In the genomic region with DNA sequence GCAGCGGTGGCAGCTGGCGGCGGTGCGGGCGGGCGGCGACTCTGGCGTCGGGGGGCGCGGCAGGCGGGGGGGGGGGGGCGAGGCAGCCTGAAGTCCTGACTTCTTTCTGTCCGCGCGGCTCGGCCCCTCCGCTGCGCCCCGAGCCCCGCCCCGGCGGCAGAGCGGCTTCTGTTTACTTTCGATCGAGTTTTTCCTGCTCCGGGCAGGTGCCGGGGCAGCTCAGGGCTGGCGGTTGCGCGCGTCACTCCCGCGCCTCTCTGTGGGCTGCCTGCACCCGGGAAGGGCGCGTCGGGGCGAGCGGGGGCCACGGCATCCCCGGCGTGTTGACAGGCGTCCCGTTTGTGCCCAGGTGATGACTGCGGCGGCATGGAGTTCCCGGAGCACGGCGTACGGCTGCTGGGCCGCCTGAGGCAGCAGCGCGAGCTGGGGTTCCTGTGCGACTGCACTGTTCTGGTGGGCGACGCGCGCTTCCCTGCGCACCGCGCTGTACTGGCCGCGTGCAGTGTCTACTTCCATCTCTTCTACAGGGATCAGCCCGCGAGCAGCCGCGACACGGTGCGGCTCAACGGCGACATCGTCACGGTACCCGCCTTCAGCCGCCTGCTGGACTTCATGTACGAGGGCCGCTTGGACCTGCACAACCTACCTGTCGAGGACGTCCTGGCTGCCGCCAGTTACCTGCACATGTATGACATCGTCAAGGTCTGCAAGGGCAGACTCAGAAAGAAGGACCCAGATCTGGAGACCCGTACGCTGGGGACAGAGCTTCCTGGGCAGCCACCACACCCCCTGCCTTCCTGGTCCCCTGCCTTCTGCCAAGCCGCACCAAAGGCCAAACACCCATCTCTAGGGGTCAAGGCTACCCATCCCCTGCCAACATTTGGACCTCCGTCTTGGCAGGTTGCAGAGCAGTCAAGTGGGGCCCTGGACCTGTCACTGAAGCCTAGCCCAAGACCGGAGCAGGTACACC, we compare ENCODE assay signal across 8 mouse cellular contexts. TPM values are rescaled to one million over a fixed set of nuclear protein-coding genes. Genes with fewer than 3 reads are reported as not detected.
DNase-seq lines count a peak whose midpoint lies in the region; ATAC-seq and TF ChIP-seq lines count a peak whose summit lies in the region.

No protein-coding gene starts in this region.

- H3K4me2 ChIP-seq in hindbrain, embryonic 15.5 days = peak overlapping the region; percentile 97
- H3K4me2 ChIP-seq in liver, embryonic 16.5 days (ENCODE audit: low read depth, low read length) = peak overlapping the region; percentile 86
- H3K4me2 ChIP-seq in neural tube, embryonic 15.5 days = peak overlapping the region; percentile 96

- 0 out of 2 replicates have a peak, but pooled peaks cover 4% of the 10 kb centered on the region for H3K36me3 ChIP-seq in embryonic facial prominence, embryonic 10.5 days (replicated peaks)
- H3K36me3 ChIP-seq in hindbrain, embryonic 15.5 days = no peaks in the 10 kb centered on the region
- H3K36me3 ChIP-seq in liver, embryonic 16.5 days (ENCODE audit: control insufficient read depth, insufficient read depth) = no peaks in the 10 kb centered on the region
- no peaks in the 10 kb centered on the region for H3K36me3 ChIP-seq in neural tube, embryonic 15.5 days

- H3K9me3 ChIP-seq in embryonic facial prominence, embryonic 10.5 days = no peaks in the 10 kb centered on the region
- H3K9me3 ChIP-seq in hindbrain, embryonic 15.5 days = no peaks in the 10 kb centered on the region
- no peaks in the 10 kb centered on the region for H3K9me3 ChIP-seq in liver, embryonic 16.5 days (replicated peaks; ENCODE audit: control insufficient read depth, low read length)
- H3K9me3 ChIP-seq in neural tube, embryonic 15.5 days (replicated peaks) = no peaks in the 10 kb centered on the region

- DNase-seq in left cerebral cortex, adult 2 months (ENCODE audit: extremely low spot score in 1 of 2, low spot score in 2 of 2) = no peak
- DNase-seq in left cerebral cortex, postnatal 25 days (ENCODE audit: low spot score in 2 of 2) = no peak
- peak; percentile 71 for DNase-seq in embryonic facial prominence, embryonic 10.5 days (ENCODE audit: low spot score)
- no peak for DNase-seq in layer of hippocampus, postnatal 36 days
- DNase-seq in gastrocnemius, adult 18-20 months (ENCODE audit: low spot score) = no peak

- peaks cover 78% of the 10 kb centered on the region for H3K27me3 ChIP-seq in embryonic facial prominence, embryonic 10.5 days (replicated peaks; ENCODE audit: low read depth, poor library complexity, severe bottlenecking)
- H3K27me3 ChIP-seq in hindbrain, embryonic 15.5 days = peaks cover 39% of the 10 kb centered on the region
- peaks cover 46% of the 10 kb centered on the region for H3K27me3 ChIP-seq in liver, embryonic 16.5 days (ENCODE audit: control insufficient read depth, insufficient read depth, low read depth, low read length)
- H3K27me3 ChIP-seq in neural tube, embryonic 15.5 days (replicated peaks) = peaks cover 43% of the 10 kb centered on the region

- H3K9ac ChIP-seq in hindbrain, embryonic 15.5 days = peak overlapping the region; percentile 35
- H3K9ac ChIP-seq in liver, embryonic 16.5 days (ENCODE audit: low read depth, low read length) = peak overlapping the region; percentile 54
- H3K9ac ChIP-seq in neural tube, embryonic 15.5 days (replicated peaks) = peak overlapping the region; percentile 47

- ATAC-seq in hindbrain, embryonic 15.5 days (ENCODE audit: low FRiP score, low read depth) = no peak; the same call in 1 of the 2 replicates
- ATAC-seq in liver, embryonic 16.5 days (ENCODE audit: low read depth) = peak; percentile 9; the same call in 1 of the 2 replicates
- 0 out of 2 replicates have a peak, but pooled peaks have one; percentile 27 for ATAC-seq in neural tube, embryonic 15.5 days (ENCODE audit: low FRiP score)

- no peak for TF ChIP-seq CTCF in left cerebral cortex, adult 2 months (IDR thresholded peaks at IDR 0.05)

- WGBS in embryonic facial prominence, embryonic 10.5 days = 3% methylated on average over 82 of the region's 87 CpGs
- WGBS in hindbrain, embryonic 15.5 days = 4% methylated on average over 77 of the region's 87 CpGs
- WGBS in liver, embryonic 16.5 days (ENCODE audit: insufficient replicate concordance) = 5% methylated on average over 69 of the region's 87 CpGs
- 4% methylated on average over 70 of the region's 87 CpGs for WGBS in neural tube, embryonic 15.5 days

- intact Hi-C loops in left cerebral cortex, adult 2 months (cut with DNase I) = no loop called here
- intact Hi-C loops in left cerebral cortex, postnatal 25 days (cut with DNase I) = no loop called here

- peak overlapping the region; percentile 54 for H3K4me3 ChIP-seq in left cerebral cortex, adult 2 months
- peak overlapping the region; percentile 74 for H3K4me3 ChIP-seq in embryonic facial prominence, embryonic 10.5 days
- peak overlapping the region; percentile 49 for H3K4me3 ChIP-seq in hindbrain, embryonic 15.5 days
- peak overlapping the region; percentile 68 for H3K4me3 ChIP-seq in liver, embryonic 16.5 days (ENCODE audit: low read depth, low read length)
- H3K4me3 ChIP-seq in neural tube, embryonic 15.5 days (replicated peaks) = peak overlapping the region; percentile 54

- peaks cover 39% of the 10 kb centered on the region for H3K4me1 ChIP-seq in embryonic facial prominence, embryonic 10.5 days
- H3K4me1 ChIP-seq in hindbrain, embryonic 15.5 days (replicated peaks) = peaks cover 41% of the 10 kb centered on the region
- peaks cover 12% of the 10 kb centered on the region for H3K4me1 ChIP-seq in liver, embryonic 16.5 days (ENCODE audit: control insufficient read depth, low read depth, low read length)
- peaks cover 44% of the 10 kb centered on the region for H3K4me1 ChIP-seq in neural tube, embryonic 15.5 days

- no peak overlapping the region for H3K27ac ChIP-seq in left cerebral cortex, adult 2 months
- peak overlapping the region; percentile 80 for H3K27ac ChIP-seq in embryonic facial prominence, embryonic 10.5 days (replicated peaks)
- no peak overlapping the region for H3K27ac ChIP-seq in hindbrain, embryonic 15.5 days (replicated peaks)
- H3K27ac ChIP-seq in liver, embryonic 16.5 days (ENCODE audit: low read length) = no peak overlapping the region
- no peak overlapping the region for H3K27ac ChIP-seq in neural tube, embryonic 15.5 days (replicated peaks)

RNA-seq across cellular contexts. Expression of a gene that starts 0.7 kb away (rescaled TPM):
- total RNA-seq in left cerebral cortex, adult 2 months (2021) = 1 to 10 TPM; 1.1 to 1.2 TPM
- 1 to 10 TPM in 1 of 2 experiments, under 1 TPM in 1; 0.76 to 1.3 TPM for total RNA-seq in left cerebral cortex, postnatal 25 days (2021)
- polyA plus RNA-seq in embryonic facial prominence, embryonic 10.5 days (2016; fragmentation: Nextera tagmentation; extraction: Ambion mirVana) = 4.3 and 4.5 TPM in 2 replicates
- polyA plus RNA-seq in hindbrain, embryonic 15.5 days (2015; fragmentation: Nextera tagmentation; extraction: Ambion mirVana) = 2.3 and 4.2 TPM in 2 replicates
- polyA plus RNA-seq in liver, embryonic 16.5 days (2015; fragmentation: Nextera tagmentation; extraction: Ambion mirVana) = 0.88 and 1.5 TPM in 2 replicates
- 1.8 and 2.4 TPM in 2 replicates for polyA plus RNA-seq in neural tube, embryonic 15.5 days (2015; fragmentation: Nextera tagmentation; extraction: Ambion mirVana)
- total RNA-seq in layer of hippocampus, postnatal 36 days (2021) = under 1 TPM; 0.37 to 0.38 TPM
- under 1 TPM; 0.59 to 0.90 TPM for total RNA-seq in gastrocnemius, adult 18-20 months (2021)

RNA-seq across cellular contexts. Expression of a gene that starts 4.6 kb away (rescaled TPM):
- 100 to 1,000 TPM; 144 to 157 TPM for total RNA-seq in left cerebral cortex, adult 2 months (2021)
- total RNA-seq in left cerebral cortex, postnatal 25 days (2021) = 100 to 1,000 TPM; 138 to 140 TPM
- 47.0 and 53.4 TPM in 2 replicates for polyA plus RNA-seq in embryonic facial prominence, embryonic 10.5 days (2016; fragmentation: Nextera tagmentation; extraction: Ambion mirVana)
- 150 and 159 TPM in 2 replicates for polyA plus RNA-seq in hindbrain, embryonic 15.5 days (2015; fragmentation: Nextera tagmentation; extraction: Ambion mirVana)
- 8.6 and 8.9 TPM in 2 replicates for polyA plus RNA-seq in liver, embryonic 16.5 days (2015; fragmentation: Nextera tagmentation; extraction: Ambion mirVana)
- polyA plus RNA-seq in neural tube, embryonic 15.5 days (2015; fragmentation: Nextera tagmentation; extraction: Ambion mirVana) = 70.5 and 120 TPM in 2 replicates
- 100 to 1,000 TPM; 145 to 156 TPM for total RNA-seq in layer of hippocampus, postnatal 36 days (2021)
- 10 to 100 TPM; 44.7 to 49.5 TPM for total RNA-seq in gastrocnemius, adult 18-20 months (2021)

RNA-seq across cellular contexts. Expression of a gene that starts 34.8 kb away (rescaled TPM):
- 10 to 100 TPM; 19.7 to 21.5 TPM for total RNA-seq in left cerebral cortex, adult 2 months (2021)
- total RNA-seq in left cerebral cortex, postnatal 25 days (2021) = 10 to 100 TPM; 17.4 to 18.8 TPM
- 332 TPM in 2 replicates for polyA plus RNA-seq in embryonic facial prominence, embryonic 10.5 days (2016; fragmentation: Nextera tagmentation; extraction: Ambion mirVana)
- 55.6 and 61.2 TPM in 2 replicates for polyA plus RNA-seq in hindbrain, embryonic 15.5 days (2015; fragmentation: Nextera tagmentation; extraction: Ambion mirVana)
- 84.7 and 89.5 TPM in 2 replicates for polyA plus RNA-seq in liver, embryonic 16.5 days (2015; fragmentation: Nextera tagmentation; extraction: Ambion mirVana)
- 48.0 and 96.7 TPM in 2 replicates for polyA plus RNA-seq in neural tube, embryonic 15.5 days (2015; fragmentation: Nextera tagmentation; extraction: Ambion mirVana)
- 10 to 100 TPM; 20.2 to 24.0 TPM for total RNA-seq in layer of hippocampus, postnatal 36 days (2021)
- total RNA-seq in gastrocnemius, adult 18-20 months (2021) = 10 to 100 TPM; 21.6 to 22.7 TPM

RNA-seq across cellular contexts. Expression of a gene that starts 40.9 kb away (rescaled TPM):
- 100 to 1,000 TPM; 280 to 294 TPM for total RNA-seq in left cerebral cortex, adult 2 months (2021)
- 100 to 1,000 TPM; 246 TPM for total RNA-seq in left cerebral cortex, postnatal 25 days (2021)
- 9.7 and 10.6 TPM in 2 replicates for polyA plus RNA-seq in embryonic facial prominence, embryonic 10.5 days (2016; fragmentation: Nextera tagmentation; extraction: Ambion mirVana)
- polyA plus RNA-seq in hindbrain, embryonic 15.5 days (2015; fragmentation: Nextera tagmentation; extraction: Ambion mirVana) = 45.7 and 48.8 TPM in 2 replicates
- polyA plus RNA-seq in liver, embryonic 16.5 days (2015; fragmentation: Nextera tagmentation; extraction: Ambion mirVana) = 2.8 and 3.6 TPM in 2 replicates
- polyA plus RNA-seq in neural tube, embryonic 15.5 days (2015; fragmentation: Nextera tagmentation; extraction: Ambion mirVana) = 34.7 and 43.3 TPM in 2 replicates
- total RNA-seq in layer of hippocampus, postnatal 36 days (2021) = 100 to 1,000 TPM; 171 to 189 TPM
- 10 to 100 TPM in 1 of 2 experiments, 1 to 10 TPM in 1; 9.0 to 12.8 TPM for total RNA-seq in gastrocnemius, adult 18-20 months (2021)

RNA-seq across cellular contexts. Expression of a gene that starts 59.5 kb away (rescaled TPM):
- total RNA-seq in left cerebral cortex, adult 2 months (2021) = 10 to 100 TPM; 16.2 to 16.5 TPM
- total RNA-seq in left cerebral cortex, postnatal 25 days (2021) = 10 to 100 TPM; 16.4 to 18.2 TPM
- 4.0 and 4.3 TPM in 2 replicates for polyA plus RNA-seq in embryonic facial prominence, embryonic 10.5 days (2016; fragmentation: Nextera tagmentation; extraction: Ambion mirVana)
- 5.8 and 6.3 TPM in 2 replicates for polyA plus RNA-seq in hindbrain, embryonic 15.5 days (2015; fragmentation: Nextera tagmentation; extraction: Ambion mirVana)
- 12.4 and 14.0 TPM in 2 replicates for polyA plus RNA-seq in liver, embryonic 16.5 days (2015; fragmentation: Nextera tagmentation; extraction: Ambion mirVana)
- 7.6 and 8.6 TPM in 2 replicates for polyA plus RNA-seq in neural tube, embryonic 15.5 days (2015; fragmentation: Nextera tagmentation; extraction: Ambion mirVana)
- 10 to 100 TPM; 11.9 to 12.6 TPM for total RNA-seq in layer of hippocampus, postnatal 36 days (2021)
- total RNA-seq in gastrocnemius, adult 18-20 months (2021) = 1,000 to 10,000 TPM in 1 of 2 experiments, 100 to 1,000 TPM in 1; 975 to 1,075 TPM
